Mouse (Mus musculus) limb, embryonic 15.5 days (tissue): ENCODE measurements around the gene Plekhg3. TPM values are rescaled to one million over a fixed set of nuclear protein-coding genes. Genes with fewer than 3 reads are reported as not detected.
A peak's percentile ranks its signal among the peaks of the same experiment; 100 is the strongest.

ENCODE experiments used
- ATAC-seq: fragments of 200-750 bp; cut with Nextera tagmentation; 2 replicates; pipeline ENCODE4 v1.8.0; 2017; ENCODE audit warnings: low read depth, moderate TSS enrichment; ENCODE audit not compliant: insufficient number of reproducible peaks, low FRiP score, low TSS enrichment
- H3K27ac ChIP-seq: fragments of 300-500 bp; sonication (generic); 2 replicates; pipeline ENCODE4 v1.5.1; 2015; ENCODE audit warnings: moderate library complexity, mild to moderate bottlenecking, inconsistent platforms
- H3K27me3 ChIP-seq: fragments of 300-500 bp; sonication (generic); 2 replicates; pipeline ENCODE4 v1.6.1; 2015; ENCODE audit warnings: inconsistent platforms
- H3K36me3 ChIP-seq: fragments of 300-500 bp; sonication (generic); 2 replicates; pipeline ENCODE4 v1.6.1; 2015; ENCODE audit warnings: inconsistent platforms
- H3K4me1 ChIP-seq: fragments of 300-500 bp; sonication (generic); 2 replicates; pipeline ENCODE4 v1.6.1; 2015; ENCODE audit warnings: inconsistent platforms
- H3K4me2 ChIP-seq: fragments of 300-500 bp; sonication (generic); 2 replicates; pipeline ENCODE4 v1.6.1; 2015; ENCODE audit warnings: mild to moderate bottlenecking, inconsistent platforms
- H3K4me3 ChIP-seq: fragments of 300-500 bp; sonication (generic); 2 replicates; pipeline ENCODE4 v1.5.1; 2015; ENCODE audit warnings: mild to moderate bottlenecking, inconsistent platforms
- H3K9ac ChIP-seq: fragments of 300-500 bp; sonication (generic); 2 replicates; pipeline ENCODE4 v1.6.1; 2015; ENCODE audit warnings: inconsistent platforms
- H3K9me3 ChIP-seq: fragments of 300-500 bp; sonication (generic); 2 replicates; pipeline ENCODE4 v1.6.1; 2016; ENCODE audit warnings: inconsistent platforms
- WGBS: fragments of 180-500 bp; shearing (Covaris S2); methylation state at CpG from one replicate; pipeline ENCODE4 v1.1.7; 2015; 5-methylcytosine and 5-hydroxymethylcytosine counted together
- polyA plus RNA-seq: library from polyadenylated mRNA; unstranded; fragments of >200 nt; fragmentation: Nextera tagmentation; extraction: Ambion mirVana; gene quantifications from 2 replicates; pipeline ENCODE4 v1.2.1, GENCODE M21; 2015

Plekhg3 gene
- 6.0 and 8.0 TPM in 2 replicates for polyA plus RNA-seq

GRCm38 (mm10) chr12:76530580-76531139 is at the start of gene Plekhg3:
Gene Plekhg3, plus strand, starts transcription at chr12:76530891.
- Histone ChIP-seq H3K27ac (no peak within 1 kb of the TSS), H3K9me3 (no peaks in the 10 kb centered on the region), H3K4me1 (peaks cover 37% of the 10 kb centered on the region), H3K9ac (no peak within 1 kb of the TSS), H3K27me3 (peaks cover 12% of the 10 kb centered on the region), H3K36me3 (no peaks in the 10 kb centered on the region), H3K4me2 (no peak within 1 kb of the TSS), H3K4me3 (no peak within 1 kb of the TSS)
- WGBS, result 43% methylated on average over 6 of the region's 6 CpGs
- no peak for ATAC-seq

GRCm38 (mm10) chr12:76482446-76482845 is 48.2 kb upstream of the Plekhg3 start:
- no peak for ATAC-seq

GRCm38 (mm10) chr12:76482948-76483347 is 47.7 kb upstream of the Plekhg3 start:
- Histone ChIP-seq H3K4me1 (peaks cover 25% of the 10 kb centered on the region), H3K4me2 (no peak overlapping the region), H3K36me3 (no peaks in the 10 kb centered on the region), H3K27me3 (no peaks in the 10 kb centered on the region), H3K4me3 (no peak overlapping the region), H3K9me3 (no peaks in the 10 kb centered on the region), H3K27ac (no peak overlapping the region), H3K9ac (no peak overlapping the region)
- 77% methylated on average over 2 of the region's 2 CpGs for WGBS
- no peak for ATAC-seq

More at GRCm38 (mm10) chr12:76482446-76482845, 48.2 kb upstream of the Plekhg3 start:
- Histone ChIP-seq H3K4me1 (peaks cover 26% of the 10 kb centered on the region), H3K36me3 (no peaks in the 10 kb centered on the region), H3K27ac (no peak overlapping the region), H3K9me3 (no peaks in the 10 kb centered on the region), H3K9ac (no peak overlapping the region), H3K4me3 (no peak overlapping the region), H3K4me2 (no peak overlapping the region), H3K27me3 (no peaks in the 10 kb centered on the region)
- WGBS, result 91% methylated on average over 2 of the region's 2 CpGs

DNA sequence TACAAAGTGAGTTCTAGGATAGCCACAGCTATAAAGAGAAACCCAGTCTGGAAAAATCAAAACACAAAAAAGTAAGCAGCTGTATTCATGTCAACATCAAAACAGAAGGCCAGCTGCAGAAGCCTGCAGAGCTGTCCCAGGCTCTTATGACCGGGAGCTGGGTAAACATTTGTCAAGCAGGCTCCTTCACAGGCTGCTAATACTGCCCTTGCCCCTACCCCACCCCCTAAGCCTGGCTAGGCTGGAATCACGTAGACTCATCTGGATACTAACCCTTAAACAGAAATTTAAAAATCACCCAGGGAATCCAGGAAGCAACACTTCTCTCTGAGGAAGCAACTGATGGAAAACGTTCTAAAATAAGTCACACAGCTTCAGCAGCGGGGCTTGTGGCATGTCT is 45.8 kb upstream of the Plekhg3 start:
- Histone ChIP-seq H3K4me1 (peaks cover 11% of the 10 kb centered on the region), H3K4me2 (no peak overlapping the region), H3K9ac (no peak overlapping the region), H3K4me3 (no peak overlapping the region), H3K9me3 (no peaks in the 10 kb centered on the region), H3K27ac (no peak overlapping the region), H3K36me3 (no peaks in the 10 kb centered on the region), H3K27me3 (no peaks in the 10 kb centered on the region)
- ATAC-seq, result no peak
- 35% methylated on average over 4 of the region's 4 CpGs for WGBS

GRCm38 (mm10) chr12:76485381-76485780 is 45.3 kb upstream of the Plekhg3 start:
- H3K4me2 ChIP-seq, result no peak overlapping the region
- no peak overlapping the region for H3K9ac ChIP-seq
- H3K4me3 ChIP-seq, result no peak overlapping the region
- no peak for ATAC-seq
- WGBS, result 46% methylated on average over 11 of the region's 11 CpGs
- no peaks in the 10 kb centered on the region for H3K27me3 ChIP-seq
- H3K9me3 ChIP-seq, result no peaks in the 10 kb centered on the region
- H3K4me1 ChIP-seq, result peaks cover 6% of the 10 kb centered on the region
- H3K36me3 ChIP-seq, result no peaks in the 10 kb centered on the region
- no peak overlapping the region for H3K27ac ChIP-seq

- 71% methylated on average over 9 of the region's 9 CpGs for WGBS
These were observed 43.7 kb upstream of the Plekhg3 start for GRCm38 (mm10) chr12:76486943-76487342.

DNA sequence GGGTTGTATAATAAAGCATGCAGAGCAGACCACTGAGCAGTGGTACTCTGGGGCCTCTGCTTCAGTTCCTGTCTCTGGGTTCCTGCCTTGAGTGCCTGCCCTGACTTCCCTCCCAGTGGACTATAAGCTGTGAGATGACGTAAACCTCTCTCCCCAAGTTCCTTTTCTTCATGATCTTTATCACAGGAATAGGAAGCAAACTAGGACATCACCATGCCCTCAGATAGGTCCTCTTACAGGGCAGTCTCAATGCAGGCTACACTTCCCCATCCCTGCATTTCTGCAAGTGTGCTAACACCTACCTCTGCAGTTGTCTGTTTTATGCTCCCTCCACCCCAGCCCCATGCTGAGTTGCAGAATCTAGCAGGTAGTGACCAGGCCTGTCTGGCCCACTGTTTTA is 39.9 kb upstream of the Plekhg3 start:
- Histone ChIP-seq H3K4me1 (no peaks in the 10 kb centered on the region), H3K27me3 (no peaks in the 10 kb centered on the region), H3K27ac (no peak overlapping the region), H3K4me2 (no peak overlapping the region), H3K36me3 (no peaks in the 10 kb centered on the region), H3K4me3 (no peak overlapping the region), H3K9me3 (no peaks in the 10 kb centered on the region), H3K9ac (no peak overlapping the region)
- no peak for ATAC-seq
- 86% methylated on average over 1 of the region's 1 CpGs for whole genome bisulfite sequencing

More at GRCm38 (mm10) chr12:76486943-76487342, 43.7 kb upstream of the Plekhg3 start:
- Histone ChIP-seq H3K27ac (no peak overlapping the region), H3K4me1 (peaks cover 5% of the 10 kb centered on the region; the same call in 1 of the 2 replicates), H3K9ac (no peak overlapping the region), H3K27me3 (no peaks in the 10 kb centered on the region), H3K4me3 (no peak overlapping the region), H3K4me2 (no peak overlapping the region), H3K36me3 (no peaks in the 10 kb centered on the region), H3K9me3 (no peaks in the 10 kb centered on the region)
- ATAC-seq, result no peak

GRCm38 (mm10) chr12:76493462-76493861 is 37.2 kb upstream of the Plekhg3 start:
- ATAC-seq, result peak; percentile 55; the same call in 1 of the 2 replicates
- no peak overlapping the region for H3K9ac ChIP-seq
- H3K36me3 ChIP-seq, result no peaks in the 10 kb centered on the region
- 0 out of 2 replicates have a peak overlapping the region, but pooled peaks have one; percentile 43 for H3K27ac ChIP-seq
- no peaks in the 10 kb centered on the region for H3K9me3 ChIP-seq
- no peak overlapping the region for H3K4me3 ChIP-seq
- no peak overlapping the region for H3K4me2 ChIP-seq
- H3K4me1 ChIP-seq, result peaks cover 6% of the 10 kb centered on the region; the same call in 1 of the 2 replicates
- H3K27me3 ChIP-seq, result no peaks in the 10 kb centered on the region
- 16% methylated on average over 5 of the region's 5 CpGs for WGBS

DNA sequence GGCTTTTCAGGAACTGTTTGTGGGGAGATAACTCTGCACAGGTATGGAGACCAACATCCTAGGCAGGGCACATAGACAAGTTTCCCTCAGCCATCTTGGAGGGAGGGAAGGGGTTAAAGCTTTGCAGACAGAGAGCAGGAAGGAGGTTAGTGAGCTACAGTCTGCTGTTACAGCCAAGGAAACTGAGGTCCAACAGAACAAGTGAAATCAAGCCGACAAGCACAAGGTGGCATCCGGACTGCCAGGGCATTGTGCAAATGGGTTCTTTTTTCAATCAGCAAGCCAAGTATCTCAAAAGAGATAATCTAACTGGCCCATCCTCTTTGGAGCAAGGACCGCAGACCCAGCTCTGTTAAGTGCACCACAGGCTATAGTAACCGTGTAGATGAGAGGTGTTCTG is 35.3 kb upstream of the Plekhg3 start:
- Histone ChIP-seq H3K27me3 (no peaks in the 10 kb centered on the region), H3K36me3 (no peaks in the 10 kb centered on the region), H3K4me1 (peaks cover 6% of the 10 kb centered on the region; the same call in 1 of the 2 replicates), H3K4me3 (no peak overlapping the region), H3K9ac (no peak overlapping the region), H3K4me2 (no peak overlapping the region), H3K9me3 (no peaks in the 10 kb centered on the region), H3K27ac (no peak overlapping the region)
- no peak for ATAC-seq
- WGBS, result 69% methylated on average over 4 of the region's 4 CpGs

GRCm38 (mm10) chr12:76496324-76496723 is 34.4 kb upstream of the Plekhg3 start:
- H3K36me3 ChIP-seq, result no peaks in the 10 kb centered on the region
- peaks cover 6% of the 10 kb centered on the region; the same call in 1 of the 2 replicates for H3K4me1 ChIP-seq
- H3K9ac ChIP-seq, result no peak overlapping the region
- no peaks in the 10 kb centered on the region for H3K27me3 ChIP-seq
- no peak for ATAC-seq
- H3K4me3 ChIP-seq, result no peak overlapping the region
- WGBS, result 21% methylated on average over 12 of the region's 12 CpGs
- H3K9me3 ChIP-seq, result no peaks in the 10 kb centered on the region
- H3K27ac ChIP-seq, result no peak overlapping the region
- no peak overlapping the region for H3K4me2 ChIP-seq

DNA sequence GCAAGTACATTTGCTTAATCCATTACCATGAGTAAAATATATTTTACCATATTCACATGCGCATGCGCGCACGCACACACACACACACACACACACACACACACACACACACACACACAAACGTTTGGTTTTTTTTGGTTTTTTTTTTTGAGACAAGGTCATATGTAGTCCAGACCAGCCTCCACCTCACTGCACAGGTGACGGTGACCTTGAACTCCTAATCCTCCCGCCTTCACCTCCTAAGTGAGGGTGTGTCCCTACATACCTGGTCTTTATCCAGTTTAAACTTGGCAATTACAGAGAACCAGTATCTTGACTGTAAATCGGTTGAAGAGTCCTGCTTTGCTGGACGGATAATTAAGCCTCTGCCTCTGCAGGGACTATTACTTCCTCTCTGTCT is 31.4 kb upstream of the Plekhg3 start:
- Histone ChIP-seq H3K9me3 (no peaks in the 10 kb centered on the region), H3K27ac (no peak overlapping the region), H3K9ac (no peak overlapping the region), H3K4me3 (no peak overlapping the region), H3K36me3 (no peaks in the 10 kb centered on the region), H3K4me1 (peaks cover 10% of the 10 kb centered on the region; the same call in 1 of the 2 replicates), H3K27me3 (no peaks in the 10 kb centered on the region), H3K4me2 (no peak overlapping the region)
- 77% methylated on average over 9 of the region's 9 CpGs for WGBS
- ATAC-seq, result no peak

- Histone ChIP-seq H3K9ac (no peak overlapping the region), H3K4me3 (no peak overlapping the region), H3K27ac (no peak overlapping the region), H3K36me3 (no peaks in the 10 kb centered on the region), H3K27me3 (no peaks in the 10 kb centered on the region), H3K4me1 (peaks cover 10% of the 10 kb centered on the region; the same call in 1 of the 2 replicates), H3K4me2 (no peak overlapping the region), H3K9me3 (no peaks in the 10 kb centered on the region)
- 84% methylated on average over 6 of the region's 6 CpGs for WGBS
- ATAC-seq, result no peak
These were observed 30.6 kb upstream of the Plekhg3 start for GRCm38 (mm10) chr12:76500055-76500454.
